Mouse (Mus musculus) forebrain, embryonic 15.5 days (tissue): ENCODE results near the gene Dnajb13. TPM values are rescaled to one million over a fixed set of nuclear protein-coding genes. Genes with fewer than 3 reads are reported as not detected.

Experiments
- ATAC-seq: fragments of 200-750 bp; cut with Nextera tagmentation; replicated peaks from 2 replicates; pipeline ENCODE4 v1.8.0; 2017; ENCODE audit warnings: mild to moderate bottlenecking, moderate TSS enrichment, moderate library complexity
- H3K27ac ChIP-seq: fragments of 300-500 bp; sonication (generic); replicated peaks from 2 replicates; pipeline ENCODE4 v1.5.1; 2015; ENCODE audit warnings: mild to moderate bottlenecking, inconsistent platforms
- H3K27me3 ChIP-seq: fragments of 300-500 bp; sonication (generic); 2 replicates; pipeline ENCODE4 v1.6.1; 2015; ENCODE audit warnings: inconsistent platforms
- H3K36me3 ChIP-seq: fragments of 300-500 bp; sonication (generic); 2 replicates; pipeline ENCODE4 v1.6.1; 2015; ENCODE audit warnings: mild to moderate bottlenecking, inconsistent platforms
- H3K4me1 ChIP-seq: fragments of 300-500 bp; sonication (generic); 2 replicates; pipeline ENCODE4 v1.6.1; 2015; ENCODE audit warnings: inconsistent platforms
- H3K4me2 ChIP-seq: fragments of 300-500 bp; sonication (generic); replicated peaks from 2 replicates; pipeline ENCODE4 v1.6.1; 2015; ENCODE audit warnings: mild to moderate bottlenecking, inconsistent platforms
- H3K4me3 ChIP-seq: fragments of 300-500 bp; sonication (generic); 2 replicates; pipeline ENCODE4 v1.5.1; 2015; ENCODE audit warnings: mild to moderate bottlenecking, inconsistent platforms
- H3K9ac ChIP-seq: fragments of 300-500 bp; sonication (generic); replicated peaks from 2 replicates; pipeline ENCODE4 v1.6.1; 2015; ENCODE audit warnings: mild to moderate bottlenecking, inconsistent platforms
- H3K9me3 ChIP-seq: fragments of 300-500 bp; sonication (generic); 2 replicates; pipeline ENCODE4 v1.6.1; 2016; ENCODE audit warnings: inconsistent platforms
- WGBS: fragments of 180-500 bp; shearing (Covaris S2); methylation state at CpG from one replicate; pipeline ENCODE4 v1.1.7; 2015; ENCODE audit warnings: mixed read lengths; 5-methylcytosine and 5-hydroxymethylcytosine counted together
- polyA plus RNA-seq: library from polyadenylated mRNA; unstranded; fragments of >200 nt; fragmentation: Nextera tagmentation; extraction: Ambion mirVana; gene quantifications from 2 replicates; pipeline ENCODE4 v1.2.1, GENCODE M21; 2015

Dnajb13 gene
- polyA plus RNA-seq, 1 experiment from 2014 or later: 4.9 TPM

DNA sequence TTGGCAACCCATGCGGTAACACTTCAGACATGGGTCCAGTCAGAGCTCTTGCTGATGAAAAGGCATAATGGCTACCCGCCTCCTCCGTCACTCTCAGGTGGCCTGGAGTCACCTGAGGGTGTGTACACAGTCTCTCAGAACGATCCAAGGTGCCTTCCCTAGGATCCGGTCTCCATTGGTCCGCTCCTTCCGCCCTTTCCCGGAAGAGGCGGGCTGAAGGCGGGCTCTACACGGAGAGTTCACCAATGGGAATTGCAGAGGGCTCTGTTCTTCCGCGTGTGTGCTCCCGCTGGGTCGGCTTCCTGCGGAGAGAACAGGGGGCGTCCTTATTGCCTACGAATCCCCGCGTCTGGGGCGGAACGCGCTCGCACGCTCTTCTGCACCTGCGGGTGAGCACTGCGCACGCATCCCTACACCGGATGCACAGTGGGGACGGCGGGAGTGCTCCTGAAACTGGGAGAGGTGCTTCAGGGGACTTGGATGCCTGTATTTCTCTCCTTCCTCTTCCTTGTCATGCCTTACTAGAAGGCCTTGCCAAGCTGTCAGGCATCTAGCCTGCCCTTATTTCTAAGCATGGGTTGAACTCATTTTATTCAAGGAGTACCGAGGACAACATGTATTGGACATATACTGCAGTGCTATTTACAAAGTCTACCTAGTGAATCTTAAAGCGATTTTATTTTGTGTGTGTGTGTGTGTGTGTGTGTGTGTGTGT lies 22.2 kb upstream of the Dnajb13 start, which contains the start of gene Coa4:
TSS of gene Coa4 (plus strand) at position 268 of the 715 bp plus-strand sequence.
- H3K9ac ChIP-seq: peak within 1 kb of the TSS; percentile 79
- peak within 1 kb of the TSS; percentile 60 for H3K4me2 ChIP-seq
- H3K36me3 ChIP-seq: peaks cover 13% of the 10 kb centered on the region
- no peaks in the 10 kb centered on the region for H3K9me3 ChIP-seq
- peaks cover 11% of the 10 kb centered on the region for H3K4me1 ChIP-seq
- H3K27me3 ChIP-seq: no peaks in the 10 kb centered on the region
- H3K27ac ChIP-seq: peak within 1 kb of the TSS; percentile 91
- under 1% methylated on average over 33 of the region's 33 CpGs for WGBS
- peak within 1 kb of the TSS; percentile 65 for H3K4me3 ChIP-seq
- peak; percentile 100 for ATAC-seq

DNA sequence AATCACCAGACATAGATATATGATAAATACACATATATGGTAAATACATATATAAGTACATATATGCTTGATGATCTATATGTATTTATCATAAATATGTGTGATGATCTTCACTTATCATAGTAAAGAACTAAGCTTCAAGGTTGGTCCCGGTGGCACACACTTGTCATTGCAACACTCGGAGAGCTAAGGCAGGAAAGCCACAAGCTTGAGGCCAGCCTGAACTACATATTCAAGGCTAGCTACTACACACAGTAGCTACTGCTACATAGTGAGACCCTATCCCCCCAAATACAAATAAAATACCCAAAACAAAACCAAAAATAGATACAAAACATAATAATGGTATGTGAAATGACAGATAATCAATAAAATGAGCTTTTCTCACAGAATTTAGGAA lies 21.1 kb upstream of the Dnajb13 start:
- Histone ChIP-seq H3K27me3 (no peaks in the 10 kb centered on the region), H3K9me3 (no peaks in the 10 kb centered on the region), H3K9ac (no peak overlapping the region), H3K27ac (no peak overlapping the region), H3K36me3 (peaks cover 13% of the 10 kb centered on the region), H3K4me3 (no peak overlapping the region), H3K4me1 (peaks cover 11% of the 10 kb centered on the region), H3K4me2 (no peak overlapping the region)
- no peak for ATAC-seq
- WGBS: 81% methylated on average over 2 of the region's 2 CpGs

DNA sequence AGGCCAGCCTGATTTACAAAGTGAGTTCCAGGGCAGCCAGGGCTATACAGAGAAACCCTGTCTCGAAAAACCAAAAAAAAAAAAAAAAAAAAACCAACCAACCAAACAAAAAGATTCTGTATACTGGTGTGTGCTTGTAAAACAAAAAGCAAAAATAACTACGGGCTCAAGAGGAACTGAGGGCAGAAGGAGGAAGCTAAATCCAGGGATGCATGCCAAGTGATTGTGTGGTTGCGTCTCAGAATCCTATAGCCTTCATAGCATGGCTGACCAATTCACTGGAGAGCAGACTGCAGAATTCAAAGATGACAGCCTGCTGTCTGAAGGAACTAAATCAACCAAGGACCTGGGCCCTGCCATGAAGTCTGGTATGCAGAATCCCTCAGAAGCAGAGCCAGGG lies 19.5 kb upstream of the Dnajb13 start:
- Histone ChIP-seq H3K4me2 (no peak overlapping the region), H3K27me3 (no peaks in the 10 kb centered on the region), H3K4me1 (peaks cover 11% of the 10 kb centered on the region), H3K36me3 (peaks cover 3% of the 10 kb centered on the region), H3K9ac (no peak overlapping the region), H3K4me3 (no peak overlapping the region), H3K27ac (no peak overlapping the region), H3K9me3 (no peaks in the 10 kb centered on the region)
- WGBS: 81% methylated on average over 3 of the region's 3 CpGs
- no peak for ATAC-seq

DNA sequence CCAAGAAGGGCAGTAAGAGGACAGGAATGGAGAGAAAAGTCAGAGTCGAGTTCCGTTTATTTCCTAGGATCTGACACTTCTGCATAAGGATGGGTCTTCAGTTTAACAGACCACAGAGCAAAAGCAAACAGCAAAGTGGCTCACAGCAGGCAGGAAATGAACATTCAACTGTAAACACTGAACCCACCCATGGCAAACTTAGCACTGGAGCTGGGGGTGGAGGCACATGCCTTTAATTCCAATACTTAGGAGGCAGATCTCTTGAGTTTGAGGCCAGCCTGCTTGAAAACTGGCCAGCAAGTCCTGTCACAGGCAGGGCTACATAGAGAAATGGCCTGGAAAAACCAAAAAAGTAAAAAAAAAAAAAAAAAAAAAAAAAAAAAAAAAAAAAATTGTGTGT lies 18.7 kb upstream of the Dnajb13 start:
- no peak for ATAC-seq
- Histone ChIP-seq H3K9ac (no peak overlapping the region), H3K36me3 (no peaks in the 10 kb centered on the region), H3K4me1 (peaks cover 11% of the 10 kb centered on the region), H3K4me2 (no peak overlapping the region), H3K27me3 (no peaks in the 10 kb centered on the region), H3K27ac (no peak overlapping the region), H3K4me3 (no peak overlapping the region), H3K9me3 (no peaks in the 10 kb centered on the region)
- 88% methylated on average over 2 of the region's 2 CpGs for WGBS

DNA sequence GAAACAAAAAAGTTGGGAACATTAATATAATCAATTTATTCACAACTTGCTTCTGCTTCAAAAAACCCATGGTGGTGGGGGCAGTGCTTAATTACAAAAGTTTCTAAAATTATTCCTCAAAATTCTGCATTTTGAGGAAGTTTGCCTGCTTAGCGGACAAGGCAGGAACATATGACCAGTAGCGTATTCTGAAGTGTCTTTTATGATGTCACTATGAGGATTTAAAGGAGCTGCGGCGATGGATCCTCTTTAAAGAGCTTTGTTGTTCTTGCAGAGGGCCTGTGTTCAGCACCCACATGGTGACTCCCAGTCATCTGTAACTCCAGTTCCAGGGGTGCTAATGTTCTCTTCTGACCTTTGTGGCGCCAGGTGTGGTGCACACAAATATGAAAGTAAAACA lies 16.0 kb upstream of the Dnajb13 start:
- no peak for ATAC-seq
- Histone ChIP-seq H3K27ac (no peak overlapping the region), H3K4me3 (no peak overlapping the region), H3K4me1 (no peaks in the 10 kb centered on the region), H3K9me3 (no peaks in the 10 kb centered on the region), H3K9ac (no peak overlapping the region), H3K4me2 (no peak overlapping the region), H3K36me3 (no peaks in the 10 kb centered on the region), H3K27me3 (no peaks in the 10 kb centered on the region)
- 92% methylated on average over 5 of the region's 5 CpGs for WGBS

DNA sequence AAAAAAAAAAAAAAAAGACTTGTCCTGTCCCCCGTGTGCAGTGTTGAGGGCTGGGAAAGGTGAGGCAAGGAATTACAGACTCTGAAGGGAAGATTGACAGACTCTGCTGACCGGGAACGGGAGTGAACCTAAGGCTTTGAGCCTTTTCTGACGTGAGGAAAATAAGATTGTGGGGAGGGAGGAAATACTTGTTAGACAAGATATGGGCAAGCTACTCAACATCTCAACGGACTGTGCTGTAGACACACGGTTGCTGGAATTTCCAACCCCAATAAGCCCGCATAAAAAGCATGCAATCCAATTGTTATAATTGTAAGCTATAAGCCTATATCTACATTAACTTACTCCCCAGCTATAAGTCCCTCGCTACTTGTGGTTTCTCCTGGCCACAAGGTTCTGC lies 9.9 kb upstream of the Dnajb13 start:
- WGBS: 76% methylated on average over 8 of the region's 8 CpGs
- Histone ChIP-seq H3K4me1 (no peaks in the 10 kb centered on the region), H3K27ac (no peak overlapping the region), H3K36me3 (no peaks in the 10 kb centered on the region), H3K4me2 (no peak overlapping the region), H3K27me3 (no peaks in the 10 kb centered on the region), H3K4me3 (no peak overlapping the region), H3K9ac (no peak overlapping the region), H3K9me3 (no peaks in the 10 kb centered on the region)
- no peak for ATAC-seq

DNA sequence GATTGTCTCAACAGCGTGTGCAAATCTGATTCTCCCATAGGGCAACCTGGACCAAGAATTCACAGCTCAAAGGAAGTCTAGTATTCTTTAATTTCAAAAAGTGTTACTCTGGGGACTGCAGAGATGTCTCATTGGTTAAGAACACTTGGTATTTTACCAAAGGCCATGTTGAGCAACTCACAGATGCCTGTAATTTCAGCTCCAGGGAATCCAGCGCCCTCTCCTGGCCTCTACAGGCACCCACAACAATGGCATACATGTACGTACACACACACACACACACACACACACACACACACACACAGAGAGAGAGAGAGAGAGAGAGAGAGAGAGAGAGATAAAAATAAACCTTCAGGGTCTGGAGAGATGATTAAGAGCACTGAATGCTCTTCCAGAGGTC lies 7.5 kb upstream of the Dnajb13 start:
- no peak overlapping the region for H3K27ac ChIP-seq
- no peak overlapping the region for H3K9ac ChIP-seq
- ATAC-seq: no peak
- no peaks in the 10 kb centered on the region for H3K36me3 ChIP-seq
- no peak overlapping the region for H3K4me3 ChIP-seq
- H3K9me3 ChIP-seq: no peaks in the 10 kb centered on the region
- no peaks in the 10 kb centered on the region for H3K4me1 ChIP-seq
- WGBS: 77% methylated on average over 3 of the region's 3 CpGs
- H3K4me2 ChIP-seq: no peak overlapping the region
- H3K27me3 ChIP-seq: no peaks in the 10 kb centered on the region

DNA sequence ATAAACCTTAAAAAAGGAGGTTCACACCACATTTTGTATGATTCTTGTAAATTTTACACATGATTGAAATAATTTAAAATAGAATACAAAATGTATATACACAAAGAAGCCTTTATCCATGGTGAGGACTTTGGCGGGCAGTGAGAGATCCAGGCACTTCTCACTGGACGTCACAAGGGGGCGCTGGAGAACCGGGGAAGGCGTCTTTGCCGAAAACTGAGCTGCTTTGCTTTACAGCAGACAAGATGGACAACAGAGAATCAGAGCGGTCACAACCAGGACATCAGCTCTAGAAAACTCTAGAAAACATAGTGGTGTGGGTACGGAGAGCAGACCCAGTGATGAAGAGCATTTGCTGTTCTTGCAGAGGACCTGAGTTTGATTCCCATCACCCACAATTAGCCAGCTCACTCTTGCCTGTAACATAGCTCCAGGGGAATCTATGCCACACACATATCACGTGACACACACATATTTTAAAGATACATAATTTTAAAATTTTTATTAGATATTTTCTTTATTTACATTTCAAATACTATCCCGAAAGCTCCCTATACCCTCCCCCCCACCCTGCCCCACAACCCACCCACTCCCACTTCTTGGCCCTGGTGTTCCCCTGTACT lies 6.0 kb upstream of the Dnajb13 start:
- 18% methylated on average over 10 of the region's 10 CpGs for WGBS
- Histone ChIP-seq H3K4me1 (no peaks in the 10 kb centered on the region), H3K9ac (no peak overlapping the region), H3K27ac (no peak overlapping the region), H3K4me2 (no peak overlapping the region), H3K4me3 (no peak overlapping the region), H3K27me3 (no peaks in the 10 kb centered on the region), H3K9me3 (no peaks in the 10 kb centered on the region), H3K36me3 (no peaks in the 10 kb centered on the region)
- ATAC-seq: no peak

DNA sequence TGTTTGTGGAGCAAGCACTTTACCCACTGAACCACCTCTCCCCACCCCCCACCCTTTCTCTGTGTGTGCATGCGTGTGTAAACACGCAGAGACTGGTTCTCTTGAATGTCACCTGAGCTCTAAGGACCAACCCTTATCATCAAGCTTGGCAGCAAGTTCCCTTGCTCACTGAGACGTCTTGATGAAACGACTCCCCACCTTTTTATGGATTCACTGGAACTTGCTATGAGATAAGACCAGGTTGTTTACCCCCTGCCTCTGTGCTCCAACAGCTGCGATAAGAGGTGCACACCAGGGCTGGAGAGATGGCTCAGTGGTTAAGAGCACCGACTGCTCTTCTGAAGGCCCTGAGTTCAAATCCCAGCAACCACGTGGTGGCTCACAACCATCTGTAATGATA lies 5.4 kb upstream of the Dnajb13 start:
- no peak for ATAC-seq

DNA sequence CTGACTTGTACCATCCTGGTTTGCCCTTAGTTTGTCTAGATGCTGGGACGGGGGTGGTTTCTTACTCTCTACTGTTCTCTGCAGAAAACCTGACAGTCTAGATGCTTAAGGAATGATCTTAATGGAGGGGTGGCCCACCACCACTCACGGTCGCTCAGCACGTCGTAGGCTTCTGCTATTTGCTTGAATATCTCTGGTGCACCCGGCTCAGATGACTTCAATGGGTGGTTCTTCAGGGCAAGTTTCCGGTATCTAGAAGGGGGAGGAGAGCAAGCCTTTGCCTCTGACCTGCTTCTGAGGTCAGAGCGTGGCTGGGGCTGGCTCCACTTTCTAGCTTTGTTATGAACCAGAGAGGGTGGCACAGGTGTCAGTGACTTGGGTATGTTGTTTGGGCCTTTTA lies 3.2 kb downstream of the Dnajb13 start:
- no peak overlapping the region for H3K9ac ChIP-seq
- H3K4me3 ChIP-seq: no peak overlapping the region
- H3K9me3 ChIP-seq: no peaks in the 10 kb centered on the region
- ATAC-seq: no peak
- H3K4me1 ChIP-seq: no peaks in the 10 kb centered on the region
- 84% methylated on average over 8 of the region's 8 CpGs for WGBS
- no peaks in the 10 kb centered on the region for H3K36me3 ChIP-seq
- no peak overlapping the region for H3K27ac ChIP-seq
- no peak overlapping the region for H3K4me2 ChIP-seq
- H3K27me3 ChIP-seq: no peaks in the 10 kb centered on the region

More for the DNA sequence above, 5.4 kb upstream of the Dnajb13 start:
- no peaks in the 10 kb centered on the region for H3K9me3 ChIP-seq
- H3K4me1 ChIP-seq: no peaks in the 10 kb centered on the region
- no peak overlapping the region for H3K4me2 ChIP-seq
- H3K4me3 ChIP-seq: no peak overlapping the region
- no peak overlapping the region for H3K9ac ChIP-seq
- no peaks in the 10 kb centered on the region for H3K36me3 ChIP-seq
- H3K27me3 ChIP-seq: no peaks in the 10 kb centered on the region
- no peak overlapping the region for H3K27ac ChIP-seq
- WGBS: 68% methylated on average over 7 of the region's 7 CpGs

DNA sequence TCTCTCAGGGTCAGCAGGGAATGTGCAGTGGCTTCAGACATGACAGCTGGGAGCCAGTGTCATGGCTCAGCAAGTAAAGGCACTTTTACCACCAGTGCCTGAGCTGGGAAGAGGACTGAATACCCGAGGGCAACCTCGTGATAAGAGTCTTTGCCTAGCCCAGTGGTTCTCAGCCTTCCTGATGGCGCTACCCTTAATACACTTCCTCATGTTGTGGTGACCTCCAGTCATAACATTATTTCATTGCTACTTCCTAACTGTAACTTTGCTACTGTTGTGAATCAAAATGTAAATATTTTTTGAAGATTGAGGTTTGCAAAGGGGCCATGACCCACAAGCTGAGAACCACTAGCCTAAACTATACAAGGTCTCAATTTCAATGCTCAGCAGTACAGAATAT lies 6.1 kb downstream of the Dnajb13 start:
- no peak for ATAC-seq
- Histone ChIP-seq H3K4me3 (no peak overlapping the region), H3K27ac (no peak overlapping the region), H3K36me3 (no peaks in the 10 kb centered on the region), H3K9ac (no peak overlapping the region), H3K4me1 (no peaks in the 10 kb centered on the region), H3K9me3 (no peaks in the 10 kb centered on the region), H3K4me2 (no peak overlapping the region), H3K27me3 (no peaks in the 10 kb centered on the region)
- 86% methylated on average over 3 of the region's 3 CpGs for WGBS

DNA sequence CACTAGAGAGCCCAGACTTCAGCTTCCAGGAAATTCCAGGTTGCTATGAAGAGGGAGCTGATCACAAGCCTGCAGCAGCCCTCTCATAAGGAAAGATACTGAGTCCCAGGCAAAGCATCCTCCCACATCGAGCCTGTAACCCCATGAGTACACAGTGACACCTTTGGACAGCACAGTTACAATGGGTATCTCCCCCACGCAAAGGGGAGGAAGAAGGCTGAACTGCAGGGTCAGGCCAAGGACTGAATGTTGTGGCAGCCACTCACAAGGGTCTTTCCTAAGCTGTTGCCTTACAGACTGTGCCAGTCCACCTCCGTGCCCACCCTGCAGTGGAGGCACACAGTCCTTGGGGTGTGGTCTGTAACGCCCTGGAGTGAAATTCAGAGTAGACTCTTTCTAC lies 8.3 kb downstream of the Dnajb13 start:
- no peak overlapping the region for H3K27ac ChIP-seq
- no peak overlapping the region for H3K4me3 ChIP-seq
- no peak overlapping the region for H3K4me2 ChIP-seq
- H3K9me3 ChIP-seq: no peaks in the 10 kb centered on the region
- H3K27me3 ChIP-seq: no peaks in the 10 kb centered on the region
- H3K9ac ChIP-seq: no peak overlapping the region
- no peaks in the 10 kb centered on the region for H3K36me3 ChIP-seq
- no peaks in the 10 kb centered on the region for H3K4me1 ChIP-seq
- no peak for ATAC-seq
- WGBS: 69% methylated on average over 4 of the region's 4 CpGs
